Mouse (Mus musculus) cerebellum, postnatal 10 days (tissue): ENCODE results near the gene Meltf.
A peak's percentile ranks its signal among the peaks of the same experiment; 100 is the strongest.

Experiments
- DNase-seq, 2 experiments: peaks; one replicate each; pipeline ENCODE4 v3.0.0; 2021; ENCODE audit warnings: mixed read lengths in 2 of 2

Gene Meltf

DNA sequence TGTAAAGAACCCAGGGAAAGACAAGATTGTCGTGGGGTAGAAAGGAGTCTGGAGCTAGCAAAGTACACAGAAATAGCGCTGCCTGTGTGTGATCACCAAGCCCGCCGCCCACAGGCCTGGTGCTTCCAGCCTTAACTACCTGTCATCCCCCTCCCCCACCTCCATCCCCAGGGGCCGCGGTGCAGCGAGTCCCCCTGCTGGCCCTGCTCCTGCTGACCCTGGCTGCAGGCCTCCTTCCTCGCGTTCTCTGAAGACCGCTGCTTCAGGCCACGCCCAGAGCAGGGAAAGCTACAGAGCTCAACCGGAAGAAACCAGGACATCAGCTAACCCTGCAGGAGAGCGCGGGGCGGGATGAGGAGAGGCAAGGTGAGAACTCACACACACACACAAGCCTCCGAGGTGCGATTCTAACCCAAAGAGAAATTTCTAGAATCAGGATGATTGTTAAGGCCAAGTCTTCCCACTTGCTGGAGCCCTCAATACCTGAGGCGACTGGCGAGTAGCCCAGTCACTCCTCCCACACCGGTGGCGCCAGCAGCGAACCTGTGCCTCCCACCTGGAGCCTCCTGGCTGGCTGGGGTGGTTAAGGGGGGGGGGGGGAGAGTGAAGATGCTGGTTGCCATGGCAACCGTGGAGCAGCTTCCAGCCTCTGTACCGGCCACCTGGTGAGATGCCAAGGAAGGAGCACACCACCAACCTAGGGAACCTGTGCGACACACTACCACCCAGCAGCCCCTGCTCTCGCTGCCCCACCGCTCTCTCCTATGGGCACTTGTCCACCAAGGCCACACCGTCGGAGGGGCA, 18.6 kb downstream of the Meltf start:
- DNase-seq: peak; percentile 62 to 66

DNA sequence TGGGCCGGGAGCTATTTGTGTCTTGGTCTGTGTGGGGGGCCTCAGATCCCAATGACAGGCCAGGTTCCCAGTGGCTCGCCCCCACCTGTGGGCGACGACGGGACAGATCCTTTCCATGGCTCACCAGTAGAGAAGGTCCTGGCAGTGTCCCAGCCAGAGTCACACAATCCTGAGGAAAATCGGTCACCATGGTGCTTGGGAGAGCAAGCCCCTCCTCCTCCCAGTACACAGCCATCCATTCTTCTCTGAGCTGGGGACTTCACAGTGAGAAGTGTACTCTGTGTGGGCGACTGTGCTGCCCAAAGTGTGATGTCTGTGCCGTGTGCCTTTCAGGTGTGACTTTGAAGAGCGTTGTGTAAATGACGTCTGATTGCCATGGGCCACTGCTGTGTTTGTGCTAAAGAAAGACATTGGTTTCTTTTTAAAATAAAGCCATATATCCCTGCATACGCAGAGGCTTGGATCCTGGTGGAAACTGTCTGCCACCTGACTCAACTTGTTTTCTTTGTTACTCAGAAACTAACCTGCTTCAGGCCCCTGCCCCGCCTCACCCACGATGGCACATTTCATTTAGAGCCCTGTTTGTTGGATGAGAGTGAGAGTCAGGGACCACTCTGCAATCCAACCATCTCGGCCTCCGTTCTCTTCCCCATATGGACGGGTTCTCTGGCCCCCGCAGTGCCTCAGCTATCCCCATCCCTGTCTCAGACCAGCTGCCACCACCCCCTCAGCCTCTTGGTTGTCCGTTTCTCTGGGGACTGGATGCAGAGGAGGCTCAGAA, 20.1 kb downstream of the Meltf start:
- DNase-seq: peak; percentile 69 to 73

DNA sequence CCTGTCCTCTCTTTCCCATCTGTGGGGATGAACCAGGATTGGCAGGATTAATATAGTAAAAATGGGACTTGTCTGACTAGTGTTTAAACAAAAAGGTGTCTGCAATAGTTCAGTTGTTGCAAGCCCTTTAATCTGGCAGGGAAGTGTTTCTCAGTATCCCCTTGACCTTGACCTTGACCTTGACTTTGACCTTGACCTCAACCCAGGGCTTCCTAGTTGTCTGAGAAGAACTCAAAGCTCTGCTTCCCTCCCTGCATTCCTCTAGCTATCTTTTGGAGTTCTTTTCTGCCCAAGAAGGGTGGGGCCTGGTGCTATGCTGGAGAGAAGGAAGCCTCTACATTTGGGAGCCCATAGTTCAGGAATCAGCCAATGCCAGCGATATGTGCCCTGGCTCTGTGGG, 23.3 kb downstream of the Meltf start:
- DNase-seq: no peak

DNA sequence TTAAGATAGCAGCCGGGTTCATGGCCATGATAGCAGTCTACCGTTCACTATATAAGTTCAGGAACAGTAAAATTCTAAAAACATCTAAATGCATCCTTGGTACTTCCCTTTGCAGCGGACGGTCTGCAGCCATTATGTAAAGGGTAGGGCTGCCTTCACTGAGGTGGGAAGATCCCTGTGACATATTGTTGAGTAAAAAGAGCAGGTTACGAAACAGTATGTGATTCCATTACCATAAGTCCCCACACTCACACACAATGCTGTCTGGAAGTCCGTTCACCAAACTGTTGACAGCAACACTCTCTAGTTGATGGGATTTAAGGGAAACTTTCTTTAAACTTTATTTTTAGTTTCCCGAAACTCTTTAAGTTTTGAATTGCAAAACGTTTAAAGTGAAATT, 24.6 kb downstream of the Meltf start:
- no peak for DNase-seq

DNA sequence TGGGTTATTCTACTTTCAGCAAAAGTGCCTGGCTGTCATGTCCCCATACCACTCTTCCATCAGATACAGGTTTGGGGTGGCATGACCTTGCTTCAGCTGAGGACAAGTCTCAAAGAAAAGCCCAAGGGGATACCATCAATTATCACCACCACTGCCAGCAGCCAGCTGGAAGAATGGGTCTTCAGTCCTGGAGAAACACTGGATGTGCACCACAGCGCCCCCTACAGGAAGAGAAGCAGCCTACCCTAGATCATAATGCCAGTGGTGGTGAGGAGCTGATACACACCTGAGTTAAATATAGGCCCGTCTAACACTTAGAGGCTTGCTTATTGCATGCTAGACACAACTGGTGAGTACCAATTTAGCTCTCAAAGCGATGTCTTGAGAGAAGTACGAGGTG, 26.7 kb downstream of the Meltf start:
- DNase-seq: no peak

DNA sequence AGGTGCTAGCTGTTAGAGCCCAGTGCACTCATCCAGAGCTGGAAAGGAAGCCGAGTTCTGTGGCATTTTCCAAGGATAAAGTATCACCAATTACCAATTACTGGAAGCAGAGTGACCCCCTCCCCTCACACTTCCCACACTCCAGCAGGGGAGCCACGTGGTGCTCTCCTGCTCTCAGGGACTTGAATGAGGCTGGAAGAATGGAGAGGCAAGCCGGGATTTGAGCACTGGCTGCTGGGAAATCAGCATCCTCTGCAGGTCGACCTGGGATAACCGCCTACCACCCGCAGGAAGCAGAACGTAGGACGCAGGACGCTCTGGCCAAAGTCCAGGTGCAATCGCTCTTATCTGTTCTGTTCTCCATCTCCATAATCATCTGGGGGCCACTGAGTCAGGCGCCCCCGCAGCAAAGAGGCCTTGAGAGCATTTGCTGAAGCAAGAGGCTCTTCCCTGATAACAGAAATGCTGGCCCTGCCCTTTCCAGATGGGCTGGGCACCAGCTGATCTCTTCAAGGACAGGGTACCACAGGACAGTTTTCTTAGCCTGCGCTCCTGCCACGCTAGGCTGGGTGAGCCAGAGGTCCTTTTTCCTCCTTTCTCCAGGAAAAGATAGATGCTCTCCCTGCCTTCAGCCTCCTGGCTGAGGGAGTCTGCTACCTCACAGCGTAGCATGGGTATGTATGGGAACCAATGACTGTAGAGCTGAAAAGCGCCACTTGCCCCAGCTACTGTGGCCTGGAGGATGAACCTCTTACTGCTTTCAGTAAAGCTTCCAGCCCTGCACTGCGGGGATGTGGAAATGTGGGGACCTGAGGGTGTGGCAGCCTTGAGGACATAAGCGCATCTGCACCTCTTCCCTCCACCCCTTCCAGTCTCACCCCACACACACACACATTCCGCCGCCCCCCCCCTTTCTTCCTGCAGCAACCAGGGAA, 27.5 kb downstream of the Meltf start:
- DNase-seq: no peak

DNA sequence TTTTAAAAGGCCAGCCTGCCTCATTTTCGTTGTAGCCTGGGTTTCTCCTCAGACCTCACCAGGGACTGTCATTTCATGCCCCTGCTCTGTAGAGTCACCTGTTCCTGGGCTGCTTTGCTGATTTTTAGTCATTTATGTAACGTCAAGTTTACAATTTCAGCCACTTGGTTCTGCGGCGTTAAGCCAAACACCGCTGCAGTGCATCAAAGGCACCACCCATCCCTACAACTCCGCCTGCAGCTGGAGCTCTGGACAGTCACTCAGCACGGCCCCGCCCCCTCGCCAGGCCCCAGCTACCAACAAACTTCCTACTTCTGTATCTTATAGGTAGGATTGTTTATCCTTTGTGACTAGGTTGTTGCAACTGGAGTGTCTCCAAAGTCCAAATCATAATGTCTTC, 28.3 kb downstream of the Meltf start:
- DNase-seq: no peak

DNA sequence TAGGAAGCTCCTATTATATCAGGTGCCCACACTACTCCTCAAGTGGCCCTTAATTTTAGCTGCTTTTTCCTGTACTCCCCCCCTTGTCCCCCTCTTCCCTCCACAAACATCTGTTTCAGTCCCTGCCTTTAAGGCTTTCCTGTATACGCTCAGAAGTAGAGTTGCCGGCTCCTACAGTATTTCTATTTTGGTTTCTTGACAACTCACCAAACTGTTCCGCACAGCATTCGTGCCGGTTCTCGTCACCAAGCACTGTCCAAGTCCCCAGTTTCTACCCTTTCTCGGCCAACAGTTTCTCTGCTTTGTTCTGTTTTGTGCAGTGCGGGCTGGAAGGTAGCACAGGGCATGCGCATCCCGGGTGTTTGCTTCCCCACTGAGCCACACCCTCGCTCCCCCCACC, 30.3 kb downstream of the Meltf start:
- DNase-seq: no peak

DNA sequence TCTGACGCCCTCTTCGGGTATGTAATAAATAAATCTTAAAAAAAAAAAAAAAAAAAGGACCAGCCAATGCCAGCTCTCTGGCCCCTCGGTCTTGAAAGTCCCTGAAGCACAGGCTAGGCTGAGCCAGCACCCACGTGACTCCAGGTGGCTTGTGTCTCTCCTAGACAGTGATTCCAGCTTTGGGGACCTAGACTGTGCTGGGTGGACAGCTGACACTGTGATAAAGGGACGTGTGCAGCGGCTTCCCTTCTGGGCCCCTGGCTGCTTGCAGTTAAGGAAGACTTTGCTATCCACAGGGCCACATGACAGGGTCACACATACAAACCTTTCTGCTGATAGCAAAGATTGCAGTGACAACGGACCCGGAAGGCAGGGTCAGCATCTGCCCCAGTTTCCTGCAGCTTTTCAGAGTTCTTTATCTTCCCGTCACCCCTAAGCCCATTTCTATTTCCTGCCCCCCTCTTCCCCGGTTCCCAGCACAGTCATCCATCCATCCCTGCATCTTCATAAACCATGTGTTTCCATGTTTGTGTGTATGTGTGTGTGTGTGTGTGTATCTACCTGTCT, 31.8 kb downstream of the Meltf start:
- no peak for DNase-seq

DNA sequence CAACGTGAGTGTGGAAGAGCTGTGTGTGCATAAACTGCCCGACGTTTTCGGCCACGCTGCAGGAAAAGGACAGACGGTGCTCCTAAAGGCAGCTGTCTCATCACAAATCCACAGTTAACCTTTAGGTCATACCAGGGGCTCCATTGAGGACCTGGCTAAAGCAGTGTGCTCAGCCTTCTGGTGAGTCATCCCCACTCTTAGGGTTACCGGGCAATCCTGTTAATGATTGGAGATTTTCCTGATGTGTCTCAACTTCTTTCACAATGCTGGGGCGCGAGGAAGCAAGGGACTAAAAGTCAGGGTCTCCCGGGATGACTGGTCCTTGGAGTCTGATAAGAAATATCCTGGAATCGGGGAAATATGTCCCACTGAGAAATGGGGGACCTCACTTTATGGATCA, 39.2 kb downstream of the Meltf start:
- no peak for DNase-seq

DNA sequence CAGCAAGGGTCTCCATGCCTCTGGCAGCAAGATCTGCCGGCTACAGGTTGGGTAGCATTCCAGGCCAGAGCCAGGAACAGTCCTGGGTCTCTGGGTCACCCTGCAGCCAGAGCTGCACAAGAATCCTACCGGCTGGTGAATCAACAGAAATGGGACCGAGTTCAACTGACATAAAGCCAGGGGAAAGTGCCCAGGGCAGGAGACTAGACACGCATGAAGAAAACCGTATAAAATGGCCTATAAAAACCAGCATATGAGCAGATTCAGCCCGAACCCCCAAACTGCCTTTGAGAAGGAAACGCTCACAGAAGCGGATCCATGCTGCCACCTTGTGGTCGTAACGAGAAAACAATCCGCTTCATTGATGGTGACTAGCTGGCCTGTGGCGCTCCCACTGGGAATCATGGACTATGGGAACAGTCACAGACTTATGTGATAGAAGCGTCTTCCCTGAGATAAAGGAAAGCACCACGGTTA, 39.7 kb downstream of the Meltf start:
- DNase-seq: peak; percentile 89 to 91

DNA sequence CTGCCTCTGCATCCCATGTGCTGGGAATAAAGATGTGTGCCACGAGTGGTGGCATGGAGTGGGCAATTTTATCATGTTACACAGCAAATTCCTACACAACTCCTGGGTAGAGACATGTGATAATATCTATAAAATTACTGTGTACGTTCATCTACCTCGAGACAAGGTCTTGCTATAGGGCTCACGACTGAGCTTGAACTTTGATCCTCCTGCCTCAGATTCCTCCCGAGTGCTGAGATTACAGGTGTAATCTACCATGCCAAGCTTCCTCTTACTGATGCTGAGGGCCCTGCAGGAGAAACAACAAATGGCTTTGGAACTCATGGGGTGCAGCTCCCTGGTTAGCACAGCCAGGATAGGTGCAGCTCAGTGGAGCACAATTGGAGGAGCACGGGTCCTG, 45.8 kb downstream of the Meltf start:
- DNase-seq: no peak

DNA sequence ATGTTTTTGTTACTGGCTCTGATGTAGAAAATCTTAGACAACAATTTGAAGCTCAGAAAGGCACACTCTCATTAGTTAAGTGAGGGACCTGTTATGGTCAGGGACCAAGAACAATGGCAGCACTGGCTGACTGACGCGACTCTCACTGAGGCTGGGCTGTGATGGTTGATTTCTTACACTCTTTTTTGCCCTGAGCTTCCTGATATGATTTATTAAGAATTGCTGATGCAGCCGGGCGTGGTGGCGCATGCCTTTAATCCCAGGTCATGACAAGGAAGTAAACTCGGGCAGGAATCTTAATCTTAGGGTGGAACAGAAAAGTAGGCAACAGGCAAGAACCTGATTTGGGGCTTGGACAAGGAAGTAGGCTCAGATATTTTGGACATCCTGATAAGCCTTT, 47.5 kb downstream of the Meltf start:
- no peak for DNase-seq

DNA sequence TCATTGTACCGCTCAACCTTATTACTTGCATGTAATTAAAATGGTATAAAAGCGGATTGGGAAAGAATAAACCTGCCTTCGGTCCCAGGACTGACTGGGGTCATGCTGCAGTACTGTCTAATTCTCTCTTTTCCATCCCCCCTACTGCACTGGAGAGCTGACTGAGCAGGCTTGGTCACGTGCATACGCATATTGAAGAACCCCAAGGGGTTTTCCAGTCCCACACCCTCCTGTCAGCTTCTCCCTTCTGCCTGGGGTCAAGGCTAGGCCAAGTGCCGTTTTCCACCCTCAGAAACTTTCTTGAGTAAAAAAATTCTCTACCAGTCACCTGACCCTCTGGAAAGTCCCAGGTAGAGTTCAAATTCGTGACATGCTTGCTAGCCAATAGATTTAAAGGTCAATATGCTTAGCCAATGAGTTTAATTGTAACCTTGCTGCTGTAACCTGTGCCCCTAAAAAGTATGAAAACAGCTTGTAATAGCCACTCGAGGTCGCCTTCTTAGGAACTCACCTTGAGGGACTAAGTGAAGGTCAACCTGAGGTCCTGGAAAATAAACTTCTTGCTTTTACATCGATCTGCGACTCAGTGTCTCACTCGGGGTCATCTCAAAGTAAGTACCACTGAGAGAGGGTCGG, 48.1 kb downstream of the Meltf start:
- DNase-seq: no peak

DNA sequence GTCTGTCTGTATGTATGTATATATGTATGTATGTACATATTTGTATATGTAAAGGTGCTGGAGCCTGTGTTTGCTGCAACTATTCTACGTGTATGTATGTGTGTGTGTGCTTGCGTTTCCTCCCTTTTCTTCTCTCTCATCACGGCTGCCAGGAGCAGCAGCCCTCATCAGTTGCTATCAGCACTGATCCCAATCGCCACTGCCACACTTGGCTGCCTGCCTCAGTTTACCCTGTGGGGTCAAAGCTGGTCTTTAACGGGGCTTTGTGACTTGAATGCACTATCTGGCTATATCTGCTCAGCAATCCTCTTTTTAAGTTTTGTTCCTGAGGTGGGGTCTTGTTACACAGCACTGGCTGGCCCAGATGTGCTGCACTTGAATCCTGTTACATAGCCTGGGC, 48.8 kb downstream of the Meltf start:
- DNase-seq: no peak

DNA sequence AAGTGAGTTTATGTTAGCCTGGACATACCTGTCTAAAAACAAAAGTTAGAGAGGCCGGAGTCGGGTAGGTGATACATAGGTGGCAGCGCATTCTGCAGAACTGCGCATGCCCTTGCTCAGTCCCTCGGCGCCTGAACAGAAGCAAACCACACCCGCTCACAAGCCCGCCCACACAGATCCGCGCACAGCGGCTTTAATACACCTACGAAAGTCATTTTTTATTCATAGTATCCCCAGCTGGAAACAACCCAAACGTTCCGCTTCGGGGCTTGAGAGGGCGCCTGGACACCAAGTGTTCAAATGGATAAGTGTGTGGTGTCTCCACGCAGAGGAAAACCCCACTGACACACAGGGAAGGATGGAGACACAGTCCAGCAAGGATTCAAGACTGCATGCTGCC, 52.7 kb downstream of the Meltf start:
- peak in 1 of 2 experiments; percentile 22 for DNase-seq

DNA sequence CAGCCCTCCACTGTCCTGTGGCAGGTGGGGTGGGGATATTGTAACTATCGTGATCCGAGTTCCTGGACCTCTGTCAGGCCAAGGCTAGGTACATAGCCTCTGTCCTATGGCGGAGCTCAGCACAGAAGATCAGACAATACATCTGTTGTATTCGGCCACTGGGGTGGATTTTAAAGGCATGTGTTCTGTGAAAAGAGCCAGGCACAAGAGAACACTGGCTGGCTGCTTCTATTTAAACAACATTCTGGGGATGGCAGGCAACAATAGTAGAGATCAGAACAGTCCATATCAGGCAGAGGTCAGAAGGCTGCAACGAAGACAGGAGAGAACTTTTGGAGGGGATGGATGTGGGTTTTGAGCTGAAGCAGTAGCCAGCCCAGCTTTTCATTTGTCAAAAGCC, 53.6 kb downstream of the Meltf start:
- DNase-seq: peak in 1 of 2 experiments; percentile 34

DNA sequence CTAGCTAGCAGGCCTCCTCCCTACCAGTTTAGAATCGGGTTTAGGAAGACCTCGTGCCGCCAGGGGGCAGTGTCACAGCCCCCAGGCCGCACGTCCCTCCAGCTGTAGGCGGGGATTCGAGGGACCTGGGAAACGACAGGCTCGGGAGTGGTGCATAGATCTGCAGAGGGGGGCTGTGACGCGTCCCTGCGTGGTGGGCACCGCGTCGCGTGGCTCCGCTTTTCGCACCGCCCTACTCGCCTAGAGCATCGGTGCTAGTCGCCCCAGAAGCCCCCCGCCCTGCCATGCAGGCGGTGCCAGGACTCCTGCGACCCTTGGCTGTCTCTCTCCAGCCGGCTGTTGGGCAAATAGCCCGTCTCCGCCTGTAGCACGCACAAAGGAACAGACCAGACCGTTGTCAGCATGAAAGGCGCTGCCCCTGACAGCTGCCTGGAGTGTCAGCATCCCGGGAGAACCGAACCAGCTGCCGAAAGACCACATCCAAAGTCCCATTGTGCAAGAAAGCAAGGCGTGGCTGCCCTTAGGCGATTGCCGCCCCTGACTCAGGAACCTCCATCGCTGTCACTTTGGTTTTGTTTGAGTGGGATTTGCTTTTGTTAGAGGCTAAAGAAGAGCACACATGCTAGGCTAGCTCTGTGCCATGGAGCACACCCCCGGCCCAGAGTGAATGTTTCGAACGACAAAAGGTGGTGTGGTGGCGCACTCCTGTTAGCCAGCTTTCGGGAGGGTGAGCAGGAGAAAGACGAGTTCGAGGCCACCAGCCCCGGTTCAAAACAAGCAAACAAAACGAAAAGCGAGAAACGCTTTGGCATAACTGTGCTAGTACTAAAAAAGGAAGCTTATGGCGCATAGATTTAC, 54.5 kb downstream of the Meltf start:
- peak; percentile 96 to 98 for DNase-seq

DNA sequence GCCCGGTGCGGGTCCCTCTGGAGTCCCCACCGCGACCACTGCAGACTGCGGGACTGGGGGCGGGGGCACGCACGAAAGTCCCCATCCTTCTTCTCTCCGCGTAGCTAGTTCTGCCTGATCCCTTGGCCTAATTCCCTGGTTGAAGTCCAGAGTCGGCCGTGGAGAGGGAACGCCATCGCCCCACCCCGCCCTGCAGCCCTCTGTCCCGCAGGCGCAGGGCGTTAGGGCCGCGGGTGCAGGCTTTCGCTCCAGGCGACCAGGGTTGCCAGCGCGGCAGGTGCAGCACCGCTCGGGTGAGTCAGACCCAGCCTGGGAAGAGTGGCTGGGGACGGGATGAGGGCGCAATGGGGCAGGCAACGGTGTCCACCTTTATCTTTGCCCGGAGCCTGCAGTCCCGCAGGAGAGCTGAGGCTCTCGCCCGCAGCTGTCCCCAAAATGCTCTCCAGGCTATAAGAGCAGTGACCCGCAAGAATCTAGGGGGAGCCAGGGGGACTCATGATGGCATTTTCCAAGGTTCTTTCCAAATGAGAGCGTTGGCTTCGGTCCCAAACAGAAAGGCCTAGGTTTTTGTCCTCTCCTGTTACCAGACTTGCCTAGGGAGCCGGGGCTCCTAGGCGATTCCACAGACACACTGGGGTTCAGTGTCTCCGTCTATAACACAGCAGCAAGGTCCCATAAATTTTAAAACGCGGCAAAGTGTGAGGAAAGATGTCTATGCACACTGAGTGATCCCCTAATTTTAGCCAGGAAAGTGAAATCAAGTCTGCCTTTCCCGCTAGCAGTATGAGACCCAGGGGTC, 55.3 kb downstream of the Meltf start, which contains the start of gene Pigz:
Gene Pigz (plus strand): TSS at position 101 of the 799 bp plus-strand sequence.
- DNase-seq: peak; percentile 84 to 87

DNA sequence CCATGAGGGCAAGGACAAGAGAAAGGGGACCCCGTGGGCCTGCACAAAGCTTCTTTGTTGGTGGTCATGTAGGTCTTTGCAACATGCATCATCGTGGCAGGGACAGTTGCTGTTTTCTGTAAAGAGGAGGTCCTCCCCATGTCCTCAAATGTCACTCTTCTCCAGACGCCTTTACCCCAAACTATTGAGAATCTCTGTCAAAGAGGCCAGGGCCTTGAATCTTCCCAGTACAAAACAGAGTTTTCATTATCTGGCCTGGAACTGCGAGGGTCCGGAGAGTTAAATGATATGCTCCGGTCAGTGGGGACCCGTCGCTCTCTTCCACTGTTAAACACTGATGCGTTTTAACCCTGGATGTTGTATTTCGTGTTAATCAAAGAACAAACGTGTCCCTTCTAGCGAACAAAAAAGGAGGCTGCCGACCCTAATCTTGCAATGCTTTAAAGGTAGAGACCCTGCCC, 56.0 kb downstream of the Meltf start:
- peak in 1 of 2 experiments; percentile 51 for DNase-seq
